Mouse (Mus musculus): ENCODE measurements around the gene Dynll2. TPM values are rescaled to one million over a fixed set of nuclear protein-coding genes. Genes with fewer than 3 reads are reported as not detected.

Dynll2 gene
- polyA plus RNA-seq, 1 experiment from 2014 or later, result 21.0 TPM

DNA sequence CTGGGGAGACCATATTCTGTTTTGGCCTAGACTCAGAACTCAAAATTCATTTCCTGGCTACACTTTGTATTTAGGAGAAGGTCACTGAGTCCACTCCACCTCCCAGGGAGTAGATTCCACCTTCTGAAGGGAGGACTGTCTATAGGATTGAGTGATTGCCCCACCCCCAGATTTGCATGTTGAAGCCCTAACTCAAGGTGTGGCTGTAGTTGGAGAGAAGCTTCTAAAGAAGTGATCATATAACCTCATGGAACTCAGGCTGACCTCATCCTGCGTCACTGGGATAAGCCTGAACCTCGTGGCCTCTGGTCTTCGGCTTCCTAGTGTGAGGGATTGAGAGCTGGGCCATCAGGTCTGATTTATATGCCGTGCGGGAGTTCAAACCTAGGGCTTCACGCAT, 28.5 kb upstream of the Dynll2 start:
- no peaks in the 10 kb centered on the region for H3K36me3 ChIP-seq (ENCODE audit: insufficient read depth, low read length)
- WGBS, result 60% methylated on average over 6 of the region's 6 CpGs

DNA sequence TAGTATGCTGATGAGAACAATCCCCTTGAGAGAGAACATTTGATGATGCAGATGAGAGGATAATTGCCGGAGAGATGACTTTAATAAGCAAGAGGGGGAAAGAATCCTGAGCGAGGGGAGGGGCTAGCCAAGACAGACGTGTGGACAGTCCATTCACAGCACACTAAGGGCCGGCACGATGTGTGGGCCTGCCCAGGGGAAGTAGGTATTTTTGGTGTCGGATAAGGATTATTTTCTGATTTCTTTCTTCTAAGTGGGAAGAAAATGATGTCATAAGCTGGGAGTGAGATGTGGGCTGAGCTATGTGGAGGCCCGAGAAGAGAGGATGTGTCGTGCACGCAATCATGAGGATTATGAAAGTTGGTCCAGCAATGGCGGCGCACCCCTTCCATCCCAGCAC, 27.8 kb upstream of the Dynll2 start:
- ATAC-seq (ENCODE audit: low FRiP score, low TSS enrichment), result no peak
- Histone ChIP-seq H3K4me2 (replicated peaks; ENCODE audit: low read depth, low read length) (no peak overlapping the region), H3K9me3 (ENCODE audit: low read length) (no peaks in the 10 kb centered on the region), H3K27ac (ENCODE audit: low read length) (no peak overlapping the region), H3K4me1 (ENCODE audit: insufficient read depth, low read length) (0 out of 2 replicates have a peak, but pooled peaks cover under 1% of the 10 kb centered on the region), H3K27me3 (ENCODE audit: insufficient read depth, low read length) (no peaks in the 10 kb centered on the region), H3K4me3 (ENCODE audit: low read length) (no peak overlapping the region), H3K36me3 (ENCODE audit: insufficient read depth, low read length) (no peaks in the 10 kb centered on the region), H3K9ac (replicated peaks; ENCODE audit: low read length) (no peak overlapping the region)
- 95% methylated on average over 11 of the region's 11 CpGs for WGBS

More for the DNA sequence above, 28.5 kb upstream of the Dynll2 start:
- Histone ChIP-seq H3K4me1 (ENCODE audit: insufficient read depth, low read length) (no peaks in the 10 kb centered on the region), H3K9me3 (ENCODE audit: low read length) (no peaks in the 10 kb centered on the region), H3K4me3 (ENCODE audit: low read length) (no peak overlapping the region), H3K4me2 (replicated peaks; ENCODE audit: low read depth, low read length) (no peak overlapping the region), H3K27me3 (ENCODE audit: insufficient read depth, low read length) (no peaks in the 10 kb centered on the region), H3K27ac (ENCODE audit: low read length) (no peak overlapping the region), H3K9ac (replicated peaks; ENCODE audit: low read length) (no peak overlapping the region)
- no peak for ATAC-seq (ENCODE audit: low FRiP score, low TSS enrichment)

GRCm38 (mm10) chr11:88013632-88014031, 26.3 kb upstream of the Dynll2 start:
- no peaks in the 10 kb centered on the region for H3K36me3 ChIP-seq (ENCODE audit: insufficient read depth, low read length)
- WGBS, result 92% methylated on average over 10 of the region's 10 CpGs

DNA sequence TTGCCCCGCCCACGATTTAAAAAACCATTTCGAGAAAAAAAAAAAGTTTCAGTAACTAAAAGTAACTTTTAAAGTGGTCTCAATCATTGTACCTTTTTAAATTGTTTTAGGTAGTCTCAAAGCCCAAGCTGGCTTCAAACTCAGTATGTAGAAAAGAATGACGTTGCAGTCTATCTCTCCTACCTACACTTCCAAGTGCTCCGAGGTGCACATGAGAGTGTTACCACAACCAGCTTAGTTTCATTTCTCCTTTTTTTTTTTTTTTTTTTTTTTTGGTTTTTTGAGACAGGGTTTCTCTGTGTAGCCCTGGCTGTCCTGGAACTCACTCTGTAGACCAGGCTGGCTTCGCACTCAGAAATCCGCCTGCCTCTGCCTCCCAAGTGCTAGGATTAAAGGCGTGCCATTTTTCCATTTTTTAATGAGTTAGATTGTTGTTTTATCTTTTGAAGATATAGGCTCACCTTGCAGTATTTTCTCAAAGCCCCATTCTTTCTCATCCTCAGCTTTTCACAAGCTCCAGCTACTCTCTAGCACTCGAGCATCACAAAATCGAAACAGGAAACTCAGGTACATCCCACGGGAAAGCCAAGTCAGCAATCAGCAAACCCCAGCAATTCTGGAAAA, 25.4 kb upstream of the Dynll2 start:
- Histone ChIP-seq H3K27me3 (ENCODE audit: insufficient read depth, low read length) (no peaks in the 10 kb centered on the region), H3K9ac (replicated peaks; ENCODE audit: low read length) (no peak overlapping the region), H3K4me3 (ENCODE audit: low read length) (no peak overlapping the region), H3K4me2 (replicated peaks; ENCODE audit: low read depth, low read length) (no peak overlapping the region), H3K36me3 (ENCODE audit: insufficient read depth, low read length) (no peaks in the 10 kb centered on the region), H3K27ac (ENCODE audit: low read length) (no peak overlapping the region), H3K4me1 (ENCODE audit: insufficient read depth, low read length) (peaks cover 4% of the 10 kb centered on the region; the same call in 1 of the 2 replicates), H3K9me3 (ENCODE audit: low read length) (no peaks in the 10 kb centered on the region)
- 87% methylated on average over 11 of the region's 11 CpGs for WGBS
- no peak for ATAC-seq (ENCODE audit: low FRiP score, low TSS enrichment)

More at GRCm38 (mm10) chr11:88013632-88014031, 26.3 kb upstream of the Dynll2 start:
- Histone ChIP-seq H3K27me3 (ENCODE audit: insufficient read depth, low read length) (no peaks in the 10 kb centered on the region), H3K4me1 (ENCODE audit: insufficient read depth, low read length) (peaks cover 4% of the 10 kb centered on the region; the same call in 1 of the 2 replicates), H3K4me2 (replicated peaks; ENCODE audit: low read depth, low read length) (no peak overlapping the region), H3K4me3 (ENCODE audit: low read length) (no peak overlapping the region), H3K9me3 (ENCODE audit: low read length) (no peaks in the 10 kb centered on the region), H3K27ac (ENCODE audit: low read length) (no peak overlapping the region), H3K9ac (replicated peaks; ENCODE audit: low read length) (no peak overlapping the region)
- no peak for ATAC-seq (ENCODE audit: low FRiP score, low TSS enrichment)

DNA sequence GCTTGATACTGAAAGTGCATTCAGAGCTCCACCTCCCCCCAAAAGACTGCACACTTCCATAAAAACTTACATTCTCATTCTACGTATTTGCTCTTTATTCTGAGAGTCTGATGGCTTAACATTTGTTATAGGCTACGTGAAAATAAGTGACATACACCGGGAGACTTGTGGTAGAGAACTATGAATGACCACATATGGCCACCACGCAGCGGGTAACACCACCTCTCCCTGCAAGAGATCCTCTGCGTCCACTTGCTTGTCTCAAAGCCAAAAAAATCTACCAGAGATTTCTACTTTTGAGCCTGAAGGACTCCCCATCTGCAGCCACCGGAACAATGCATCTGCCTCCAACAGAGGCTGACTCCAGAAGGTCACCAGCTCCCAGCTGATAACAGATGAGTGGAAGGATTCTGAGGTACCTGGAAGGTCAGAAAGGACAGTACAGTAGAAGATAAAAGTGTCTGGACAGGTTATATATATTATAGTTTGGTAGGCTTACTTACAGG, 24.6 kb upstream of the Dynll2 start:
- WGBS, result 84% methylated on average over 7 of the region's 7 CpGs
- Histone ChIP-seq H3K4me3 (ENCODE audit: low read length) (no peak overlapping the region), H3K4me2 (replicated peaks; ENCODE audit: low read depth, low read length) (no peak overlapping the region), H3K9me3 (ENCODE audit: low read length) (no peaks in the 10 kb centered on the region), H3K4me1 (ENCODE audit: insufficient read depth, low read length) (peaks cover 4% of the 10 kb centered on the region; the same call in 1 of the 2 replicates), H3K9ac (replicated peaks; ENCODE audit: low read length) (no peak overlapping the region), H3K36me3 (ENCODE audit: insufficient read depth, low read length) (no peaks in the 10 kb centered on the region), H3K27me3 (ENCODE audit: insufficient read depth, low read length) (no peaks in the 10 kb centered on the region), H3K27ac (ENCODE audit: low read length) (no peak overlapping the region)
- no peak for ATAC-seq (ENCODE audit: low FRiP score, low TSS enrichment)

DNA sequence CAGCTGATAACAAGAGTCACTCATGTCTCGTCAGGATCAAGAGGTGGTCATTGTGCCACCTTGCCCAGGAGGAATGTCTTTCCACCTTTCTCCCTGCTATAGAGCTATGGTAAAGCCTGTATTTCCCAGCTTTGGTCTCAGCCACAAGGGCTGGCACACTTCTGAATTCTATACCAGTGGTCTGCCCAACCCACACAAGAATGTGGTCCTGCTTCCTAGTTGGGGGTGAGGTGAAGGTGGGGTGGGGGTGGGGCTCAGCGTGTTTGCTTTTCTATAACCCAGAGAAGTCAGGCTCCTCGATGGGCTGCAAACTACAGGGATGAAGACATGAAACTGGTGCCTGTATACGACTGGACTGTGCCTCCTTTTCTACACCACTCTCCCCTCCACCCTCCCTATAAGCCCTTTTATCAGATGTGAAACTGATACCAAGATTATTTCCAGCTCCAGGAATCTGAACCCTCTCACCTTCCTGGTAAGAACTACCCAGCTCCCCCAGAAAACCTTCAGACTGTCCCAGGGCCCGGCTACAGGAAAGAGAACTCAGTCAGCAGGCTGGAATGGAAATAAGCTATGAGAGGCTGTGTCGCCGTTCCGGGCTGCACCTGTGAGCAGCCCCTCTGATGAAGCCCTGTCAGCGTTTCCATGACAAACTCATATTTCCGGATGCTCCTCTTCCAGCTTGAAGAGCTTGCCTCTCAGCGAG, 24.0 kb upstream of the Dynll2 start:
- Histone ChIP-seq H3K9me3 (ENCODE audit: low read length) (no peaks in the 10 kb centered on the region), H3K27ac (ENCODE audit: low read length) (no peak overlapping the region), H3K4me2 (replicated peaks; ENCODE audit: low read depth, low read length) (no peak overlapping the region), H3K9ac (replicated peaks; ENCODE audit: low read length) (no peak overlapping the region), H3K4me3 (ENCODE audit: low read length) (no peak overlapping the region), H3K27me3 (ENCODE audit: insufficient read depth, low read length) (no peaks in the 10 kb centered on the region), H3K36me3 (ENCODE audit: insufficient read depth, low read length) (no peaks in the 10 kb centered on the region), H3K4me1 (ENCODE audit: insufficient read depth, low read length) (peaks cover 4% of the 10 kb centered on the region; the same call in 1 of the 2 replicates)
- no peak for ATAC-seq (ENCODE audit: low FRiP score, low TSS enrichment)
- WGBS, result 64% methylated on average over 11 of the region's 11 CpGs

- Histone ChIP-seq H3K9ac (replicated peaks; ENCODE audit: low read length) (peak overlapping the region; percentile 29; the same call in 1 of the 2 replicates), H3K4me1 (ENCODE audit: insufficient read depth, low read length) (peaks cover 4% of the 10 kb centered on the region; the same call in 1 of the 2 replicates), H3K27ac (ENCODE audit: low read length) (no peak overlapping the region), H3K27me3 (ENCODE audit: insufficient read depth, low read length) (no peaks in the 10 kb centered on the region), H3K9me3 (ENCODE audit: low read length) (no peaks in the 10 kb centered on the region), H3K4me3 (ENCODE audit: low read length) (peak overlapping the region; percentile 16; the same call in 1 of the 2 replicates), H3K4me2 (replicated peaks; ENCODE audit: low read depth, low read length) (peak overlapping the region; percentile 38), H3K36me3 (ENCODE audit: insufficient read depth, low read length) (no peaks in the 10 kb centered on the region)
- no peak for ATAC-seq (ENCODE audit: low FRiP score, low TSS enrichment)
- WGBS, result 22% methylated on average over 16 of the region's 16 CpGs
Observed at GRCm38 (mm10) chr11:88009542-88010190, 22.3 kb upstream of the Dynll2 start.

- Histone ChIP-seq H3K4me1 (ENCODE audit: insufficient read depth, low read length) (peaks cover 4% of the 10 kb centered on the region; the same call in 1 of the 2 replicates), H3K4me3 (ENCODE audit: low read length) (no peak overlapping the region), H3K36me3 (ENCODE audit: insufficient read depth, low read length) (no peaks in the 10 kb centered on the region), H3K27me3 (ENCODE audit: insufficient read depth, low read length) (no peaks in the 10 kb centered on the region), H3K9ac (replicated peaks; ENCODE audit: low read length) (no peak overlapping the region), H3K27ac (ENCODE audit: low read length) (no peak overlapping the region), H3K4me2 (replicated peaks; ENCODE audit: low read depth, low read length) (no peak overlapping the region), H3K9me3 (ENCODE audit: low read length) (no peaks in the 10 kb centered on the region)
- 43% methylated on average over 1 of the region's 1 CpGs for WGBS
- no peak for ATAC-seq (ENCODE audit: low FRiP score, low TSS enrichment)
Observed at GRCm38 (mm10) chr11:88008641-88009040, 21.3 kb upstream of the Dynll2 start.

DNA sequence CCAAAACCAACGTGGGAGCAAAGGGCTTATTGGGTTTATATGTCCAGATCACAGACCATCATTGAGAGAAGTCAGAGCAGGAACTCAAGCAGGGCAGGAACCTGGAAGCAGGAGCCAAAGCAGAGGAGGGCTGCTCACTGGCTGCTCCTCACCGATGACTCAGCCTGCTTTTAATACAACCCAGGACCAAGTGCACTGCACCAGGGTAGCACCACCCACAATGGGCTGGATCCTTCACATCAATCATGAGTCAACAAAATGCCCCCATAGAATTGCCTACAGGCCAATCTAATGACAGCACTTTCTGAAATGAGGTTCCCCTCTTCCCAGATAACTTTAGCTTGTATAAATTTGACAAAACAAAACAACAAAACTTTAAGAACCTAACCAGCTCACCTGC, 16.8 kb upstream of the Dynll2 start:
- no peaks in the 10 kb centered on the region for H3K36me3 ChIP-seq (ENCODE audit: insufficient read depth, low read length)

More for the DNA sequence above, 16.8 kb upstream of the Dynll2 start:
- WGBS, result 62% methylated on average over 2 of the region's 2 CpGs
- H3K27ac ChIP-seq (ENCODE audit: low read length), result no peak overlapping the region
- H3K4me1 ChIP-seq (ENCODE audit: insufficient read depth, low read length), result no peaks in the 10 kb centered on the region
- no peaks in the 10 kb centered on the region for H3K27me3 ChIP-seq (ENCODE audit: insufficient read depth, low read length)
- no peak overlapping the region for H3K4me3 ChIP-seq (ENCODE audit: low read length)
- ATAC-seq (ENCODE audit: low FRiP score, low TSS enrichment), result no peak
- no peaks in the 10 kb centered on the region for H3K9me3 ChIP-seq (ENCODE audit: low read length)
- H3K9ac ChIP-seq (replicated peaks; ENCODE audit: low read length), result no peak overlapping the region
- no peak overlapping the region for H3K4me2 ChIP-seq (replicated peaks; ENCODE audit: low read depth, low read length)

Measured in kidney, embryonic 16.5 days (tissue).